Mouse (Mus musculus) brain, embryonic 14.5 days (tissue): ENCODE measurements at regions not wholly inside any gene's neighbourhood (a gene's known extent, or its start where the extent isn't known, plus 50 kb on each side); places are given as distances from the start of the nearest gene placed in this dataset.

Experiments used
- DNase-seq: peaks from one replicate; pipeline ENCODE4 v3.0.0-alpha.2; 2011; ENCODE audit warnings: low read depth
- CTCF ChIP-seq: fragments of 200-500 bp; IDR thresholded peaks from 2 replicates; pipeline ENCODE4 v1.5.1; 2012; ENCODE audit warnings: inconsistent platforms, mild to moderate bottlenecking, moderate library complexity, borderline replicate concordance; ENCODE audit not compliant: insufficient read depth, insufficient read length; ENCODE audit errors: extremely low read depth
- POLR2A ChIP-seq: fragments of 200-500 bp; IDR thresholded peaks from 2 replicates; pipeline ENCODE4 v1.6.1; 2012; ENCODE audit warnings: mild to moderate bottlenecking, inconsistent platforms, borderline replicate concordance; ENCODE audit not compliant: poor library complexity, insufficient read depth, insufficient read length, severe bottlenecking; ENCODE audit errors: extremely low read depth

GRCm38 (mm10) chr3:73435241-73435640 lies 273.0 kb downstream of the Bche start:
- peak; percentile 3 for DNase-seq
- TF ChIP-seq CTCF (no peak), POLR2A (no peak)

GRCm38 (mm10) chr3:73434331-73434730 lies 273.9 kb downstream of the Bche start:
- no peak for DNase-seq
- no peak for TF ChIP-seq CTCF
- TF ChIP-seq POLR2A = no peak

DNA sequence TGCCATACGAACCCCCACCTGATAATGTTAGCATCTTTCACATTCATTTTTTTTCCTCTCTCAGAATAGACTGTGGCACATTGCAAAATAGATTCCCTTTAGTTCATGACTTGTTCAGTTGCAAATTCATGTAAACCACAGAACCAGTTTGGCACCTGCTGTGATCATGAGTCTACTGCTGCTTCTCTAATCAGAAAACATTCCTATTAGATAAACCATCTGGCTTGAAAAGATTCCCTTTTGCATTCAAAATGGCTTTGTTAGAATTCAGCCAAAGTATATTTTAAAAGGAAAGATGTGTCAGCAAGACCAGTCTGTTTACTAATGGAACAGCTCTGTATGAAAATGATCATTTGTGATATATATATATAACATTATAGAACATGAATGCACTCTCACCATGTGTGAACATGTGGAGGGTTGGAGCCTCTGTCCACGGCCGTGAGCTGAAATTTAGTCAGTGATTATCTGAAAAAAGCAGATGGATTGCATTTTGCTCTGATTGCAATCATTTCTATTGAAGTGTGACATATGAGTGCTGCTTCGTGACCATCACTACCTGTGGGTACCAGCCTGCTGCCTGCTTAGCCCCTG lies 298.2 kb downstream of the Bche start:
- TF ChIP-seq POLR2A (no peak), CTCF (no peak)
- peak; percentile 70 for DNase-seq

- TF ChIP-seq CTCF (peak; percentile 5; the same call in 1 of the 2 replicates), POLR2A (no peak)
- DNase-seq = peak; percentile 13
These were observed 306.8 kb downstream of the Bche start for GRCm38 (mm10) chr3:73401395-73401794.

DNA sequence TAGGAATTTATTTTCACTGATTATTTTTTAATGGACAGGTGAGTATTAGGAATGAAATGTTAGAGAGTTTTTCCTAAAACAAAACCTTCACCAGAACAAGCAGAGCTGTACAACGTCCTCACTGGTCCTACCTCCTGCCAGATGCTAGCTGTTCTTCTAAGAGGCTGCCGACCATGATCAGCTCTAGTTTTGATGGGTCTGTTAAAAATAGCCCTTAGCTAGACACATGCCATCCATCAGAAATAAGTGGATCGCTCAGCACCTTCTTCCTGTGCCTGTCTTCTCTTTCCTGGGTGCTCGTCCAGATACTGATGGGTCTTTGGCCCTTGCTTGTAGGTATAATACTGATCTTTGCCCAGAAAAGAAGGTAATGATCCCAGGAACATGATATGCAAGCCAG lies 312.4 kb downstream of the Bche start:
- DNase-seq = no peak
- no peak for TF ChIP-seq POLR2A
- TF ChIP-seq CTCF = no peak

DNA sequence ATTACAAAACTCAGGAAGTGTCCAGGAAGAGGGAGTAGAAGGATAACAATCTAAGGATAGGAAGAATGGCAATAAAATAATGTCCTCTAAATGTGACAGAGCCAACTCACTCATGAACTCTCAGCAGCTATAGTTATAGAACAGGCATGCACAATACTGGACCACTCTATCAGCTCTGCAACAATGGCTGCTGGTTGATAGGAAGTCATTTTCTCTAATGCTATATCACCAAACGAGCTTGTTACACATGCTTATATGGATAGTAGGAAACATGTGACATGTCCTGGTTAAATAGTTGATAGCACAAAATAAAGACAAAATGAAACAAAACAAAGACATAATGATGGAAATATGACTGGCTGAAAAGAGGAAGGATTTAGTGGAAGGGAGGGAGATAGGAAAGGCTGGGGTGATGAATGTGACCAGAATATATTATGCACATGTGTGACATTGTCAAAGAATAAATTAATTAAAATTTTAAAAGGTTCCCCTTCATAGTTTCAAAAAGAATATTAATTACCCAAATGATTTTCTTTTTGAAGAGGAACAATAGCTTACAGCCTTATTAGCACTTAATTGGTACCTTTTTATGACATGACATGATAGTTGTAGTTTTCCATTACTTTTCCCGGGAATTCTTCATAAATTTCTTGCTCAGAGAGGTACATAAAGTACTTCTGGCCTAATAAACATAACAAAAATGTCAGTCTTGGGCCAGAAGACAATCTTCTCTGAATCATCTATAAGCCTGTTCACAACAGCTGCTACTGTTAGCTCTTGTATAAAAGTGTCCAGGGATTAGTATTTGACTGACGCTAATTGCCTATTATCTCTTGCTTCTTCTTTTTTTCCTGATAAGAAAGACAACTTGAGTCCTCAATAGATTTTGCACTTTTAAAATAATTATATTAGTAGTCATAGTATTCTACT lies 318.2 kb downstream of the Bche start:
- TF ChIP-seq POLR2A (no peak), CTCF (no peak)
- DNase-seq = peak; percentile 57

- TF ChIP-seq POLR2A (no peak), CTCF (no peak)
- DNase-seq = no peak
These were observed 297.4 kb upstream of the Slitrk3 start for GRCm38 (mm10) chr3:73354861-73355496.

GRCm38 (mm10) chr3:73343199-73343598 lies 285.6 kb upstream of the Slitrk3 start:
- DNase-seq = peak; percentile 84
- no peak for TF ChIP-seq POLR2A
- no peak for TF ChIP-seq CTCF

- TF ChIP-seq POLR2A = no peak
- TF ChIP-seq CTCF = no peak
- no peak for DNase-seq
These were observed 282.1 kb upstream of the Slitrk3 start for GRCm38 (mm10) chr3:73339730-73340129.

DNA sequence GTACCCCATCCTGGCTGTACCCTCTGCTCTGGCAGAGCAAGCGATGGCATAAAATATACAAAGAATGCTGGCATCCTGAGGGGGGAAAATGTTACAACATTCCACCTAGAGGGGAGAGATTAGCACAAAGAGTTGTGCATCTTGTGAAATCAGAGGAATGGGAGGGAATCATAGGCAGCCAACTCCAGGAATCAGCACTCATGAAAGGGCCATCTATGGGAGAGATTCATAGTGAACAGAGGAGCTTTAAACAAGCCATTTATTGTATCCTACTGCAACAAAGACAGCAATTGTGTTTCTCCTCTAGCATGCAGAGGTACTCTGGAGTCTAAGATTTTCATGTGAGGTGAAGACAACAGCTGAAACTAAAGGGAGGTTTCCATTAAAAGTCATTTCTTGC lies 265.6 kb upstream of the Slitrk3 start:
- DNase-seq = no peak
- TF ChIP-seq CTCF (no peak), POLR2A (no peak)
